Mouse (Mus musculus): ENCODE measurements around the gene Tfeb.

The Tfeb gene

GRCm38 (mm10) chr17:47767081-47767455 is 30.2 kb downstream of the Tfeb start:
- H3K4me3 ChIP-seq (replicated peaks; ENCODE audit: low read length): no peak overlapping the region
- peaks cover 48% of the 10 kb centered on the region for H3K36me3 ChIP-seq (ENCODE audit: insufficient read depth, low read length)
- H3K9me3 ChIP-seq (ENCODE audit: low read length): peaks cover 4% of the 10 kb centered on the region; the same call in 1 of the 2 replicates
- peaks cover 74% of the 10 kb centered on the region for H3K4me1 ChIP-seq (replicated peaks; ENCODE audit: low read depth, low read length)
- no peaks in the 10 kb centered on the region for H3K27me3 ChIP-seq (ENCODE audit: insufficient read depth, low read length)
- TF ChIP-seq POU5F1 (IDR thresholded peaks at IDR 0.05; ENCODE audit: borderline replicate concordance, low read length): no peak
- TF ChIP-seq CTCF (conservative IDR thresholded peaks at IDR 0.05; ENCODE audit: low read length): no peak
- TF ChIP-seq NANOG (IDR thresholded peaks at IDR 0.05; ENCODE audit: borderline replicate concordance, low read length): no peak

GRCm38 (mm10) chr17:47767456-47768141 is 30.8 kb downstream of the Tfeb start:
- no peaks in the 10 kb centered on the region for H3K27me3 ChIP-seq (ENCODE audit: insufficient read depth, low read length)
- peaks cover 9% of the 10 kb centered on the region; the same call in 1 of the 2 replicates for H3K9me3 ChIP-seq (ENCODE audit: low read length)
- peaks cover 69% of the 10 kb centered on the region for H3K4me1 ChIP-seq (replicated peaks; ENCODE audit: low read depth, low read length)
- TF ChIP-seq POU5F1 (IDR thresholded peaks at IDR 0.05; ENCODE audit: borderline replicate concordance, low read length) (no peak), NANOG (IDR thresholded peaks at IDR 0.05; ENCODE audit: borderline replicate concordance, low read length) (no peak), CTCF (conservative IDR thresholded peaks at IDR 0.05; ENCODE audit: low read length) (no peak)
- H3K36me3 ChIP-seq (ENCODE audit: insufficient read depth, low read length): peaks cover 46% of the 10 kb centered on the region
- H3K4me3 ChIP-seq (replicated peaks; ENCODE audit: low read length): no peak overlapping the region

- Histone ChIP-seq H3K36me3 (ENCODE audit: insufficient read depth, low read length) (peaks cover 49% of the 10 kb centered on the region), H3K4me3 (replicated peaks; ENCODE audit: low read length) (peak overlapping the region; percentile 17; the same call in 1 of the 2 replicates), H3K4me1 (replicated peaks; ENCODE audit: low read depth, low read length) (peaks cover 66% of the 10 kb centered on the region), H3K9me3 (ENCODE audit: low read length) (peaks cover 10% of the 10 kb centered on the region; the same call in 1 of the 2 replicates), H3K27me3 (ENCODE audit: insufficient read depth, low read length) (no peaks in the 10 kb centered on the region)
- TF ChIP-seq POU5F1 (IDR thresholded peaks at IDR 0.05; ENCODE audit: borderline replicate concordance, low read length) (no peak), CTCF (conservative IDR thresholded peaks at IDR 0.05; ENCODE audit: low read length) (peak; percentile 54)
Measured at GRCm38 (mm10) chr17:47768707-47769276, 32.0 kb downstream of the Tfeb start.

- no peak for TF ChIP-seq NANOG (IDR thresholded peaks at IDR 0.05; ENCODE audit: borderline replicate concordance, low read length)
- no peak for TF ChIP-seq CTCF (conservative IDR thresholded peaks at IDR 0.05; ENCODE audit: low read length)
- no peak for TF ChIP-seq POU5F1 (IDR thresholded peaks at IDR 0.05; ENCODE audit: borderline replicate concordance, low read length)
- Histone ChIP-seq H3K9me3 (ENCODE audit: low read length) (peaks cover 10% of the 10 kb centered on the region; the same call in 1 of the 2 replicates), H3K4me1 (replicated peaks; ENCODE audit: low read depth, low read length) (peaks cover 65% of the 10 kb centered on the region), H3K27me3 (ENCODE audit: insufficient read depth, low read length) (no peaks in the 10 kb centered on the region), H3K36me3 (ENCODE audit: insufficient read depth, low read length) (peaks cover 50% of the 10 kb centered on the region), H3K4me3 (replicated peaks; ENCODE audit: low read length) (no peak overlapping the region)
Measured at GRCm38 (mm10) chr17:47769389-47770299, 32.8 kb downstream of the Tfeb start.

- Histone ChIP-seq H3K36me3 (ENCODE audit: insufficient read depth, low read length) (peaks cover 48% of the 10 kb centered on the region), H3K9me3 (ENCODE audit: low read length) (peaks cover 10% of the 10 kb centered on the region; the same call in 1 of the 2 replicates), H3K27me3 (ENCODE audit: insufficient read depth, low read length) (no peaks in the 10 kb centered on the region), H3K4me1 (replicated peaks; ENCODE audit: low read depth, low read length) (peaks cover 43% of the 10 kb centered on the region), H3K4me3 (replicated peaks; ENCODE audit: low read length) (no peak overlapping the region)
- TF ChIP-seq CTCF (conservative IDR thresholded peaks at IDR 0.05; ENCODE audit: low read length): no peak
- no peak for TF ChIP-seq NANOG (IDR thresholded peaks at IDR 0.05; ENCODE audit: borderline replicate concordance, low read length)
- TF ChIP-seq POU5F1 (IDR thresholded peaks at IDR 0.05; ENCODE audit: borderline replicate concordance, low read length): no peak
Measured at GRCm38 (mm10) chr17:47773604-47774003, 36.8 kb downstream of the Tfeb start.

- Histone ChIP-seq H3K4me1 (replicated peaks; ENCODE audit: low read depth, low read length) (peaks cover 51% of the 10 kb centered on the region), H3K9me3 (ENCODE audit: low read length) (peaks cover 6% of the 10 kb centered on the region; the same call in 1 of the 2 replicates), H3K36me3 (ENCODE audit: insufficient read depth, low read length) (peaks cover 34% of the 10 kb centered on the region), H3K4me3 (replicated peaks; ENCODE audit: low read length) (no peak overlapping the region), H3K27me3 (ENCODE audit: insufficient read depth, low read length) (no peaks in the 10 kb centered on the region)
- TF ChIP-seq CTCF (conservative IDR thresholded peaks at IDR 0.05; ENCODE audit: low read length): no peak
Measured at GRCm38 (mm10) chr17:47777141-47777540, 40.3 kb downstream of the Tfeb start.

GRCm38 (mm10) chr17:47780470-47780869 is 43.6 kb downstream of the Tfeb start:
- TF ChIP-seq NANOG (IDR thresholded peaks at IDR 0.05; ENCODE audit: borderline replicate concordance, low read length): no peak
- TF ChIP-seq CTCF (conservative IDR thresholded peaks at IDR 0.05; ENCODE audit: low read length): no peak
- no peak for TF ChIP-seq POU5F1 (IDR thresholded peaks at IDR 0.05; ENCODE audit: borderline replicate concordance, low read length)
- Histone ChIP-seq H3K4me1 (replicated peaks; ENCODE audit: low read depth, low read length) (peaks cover 72% of the 10 kb centered on the region), H3K36me3 (ENCODE audit: insufficient read depth, low read length) (peaks cover 24% of the 10 kb centered on the region), H3K4me3 (replicated peaks; ENCODE audit: low read length) (no peak overlapping the region), H3K27me3 (ENCODE audit: insufficient read depth, low read length) (no peaks in the 10 kb centered on the region), H3K9me3 (ENCODE audit: low read length) (no peaks in the 10 kb centered on the region)

GRCm38 (mm10) chr17:47782486-47782885 is 45.7 kb downstream of the Tfeb start:
- TF ChIP-seq CTCF (conservative IDR thresholded peaks at IDR 0.05; ENCODE audit: low read length) (no peak), NANOG (IDR thresholded peaks at IDR 0.05; ENCODE audit: borderline replicate concordance, low read length) (no peak), POU5F1 (IDR thresholded peaks at IDR 0.05; ENCODE audit: borderline replicate concordance, low read length) (no peak)
- Histone ChIP-seq H3K4me3 (replicated peaks; ENCODE audit: low read length) (no peak overlapping the region), H3K9me3 (ENCODE audit: low read length) (no peaks in the 10 kb centered on the region), H3K4me1 (replicated peaks; ENCODE audit: low read depth, low read length) (peaks cover 89% of the 10 kb centered on the region), H3K27me3 (ENCODE audit: insufficient read depth, low read length) (no peaks in the 10 kb centered on the region), H3K36me3 (ENCODE audit: insufficient read depth, low read length) (peaks cover 27% of the 10 kb centered on the region)
